Mouse (Mus musculus) naive thymus-derived CD4-positive, alpha-beta T cell, adult 2 months (primary cell): ENCODE results near the gene Mrto4.
A peak's percentile ranks its signal among the peaks of the same experiment; 100 is the strongest.

Experiments used
- DNase-seq: peaks from one replicate; pipeline ENCODE4 v3.0.0-alpha.2; 2011; ENCODE audit warnings: low read depth

The Mrto4 gene

GRCm38 (mm10) chr4:139340835-139341234, 11.5 kb downstream of the Mrto4 start:
- DNase-seq, result no peak

DNA sequence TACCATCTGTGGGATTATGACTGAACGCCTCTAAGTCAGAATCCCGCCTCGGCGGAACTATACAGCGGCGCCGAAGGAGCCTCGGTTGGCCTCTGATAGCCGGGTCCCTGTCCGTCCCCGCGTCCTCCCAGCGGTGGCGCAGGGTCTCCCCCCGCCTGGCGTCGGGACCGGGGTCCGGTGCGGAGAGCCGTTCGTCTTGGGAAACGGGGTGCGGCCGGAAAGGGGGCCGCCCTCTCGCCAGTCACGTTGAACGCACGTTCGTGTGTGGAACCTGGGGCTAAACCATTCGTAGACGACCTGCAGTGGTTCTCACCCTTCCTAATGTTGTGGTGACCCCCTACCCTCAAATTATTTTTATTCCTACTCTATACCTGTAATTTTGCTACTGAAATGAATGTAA, 14.2 kb downstream of the Mrto4 start:
- DNase-seq, result no peak

DNA sequence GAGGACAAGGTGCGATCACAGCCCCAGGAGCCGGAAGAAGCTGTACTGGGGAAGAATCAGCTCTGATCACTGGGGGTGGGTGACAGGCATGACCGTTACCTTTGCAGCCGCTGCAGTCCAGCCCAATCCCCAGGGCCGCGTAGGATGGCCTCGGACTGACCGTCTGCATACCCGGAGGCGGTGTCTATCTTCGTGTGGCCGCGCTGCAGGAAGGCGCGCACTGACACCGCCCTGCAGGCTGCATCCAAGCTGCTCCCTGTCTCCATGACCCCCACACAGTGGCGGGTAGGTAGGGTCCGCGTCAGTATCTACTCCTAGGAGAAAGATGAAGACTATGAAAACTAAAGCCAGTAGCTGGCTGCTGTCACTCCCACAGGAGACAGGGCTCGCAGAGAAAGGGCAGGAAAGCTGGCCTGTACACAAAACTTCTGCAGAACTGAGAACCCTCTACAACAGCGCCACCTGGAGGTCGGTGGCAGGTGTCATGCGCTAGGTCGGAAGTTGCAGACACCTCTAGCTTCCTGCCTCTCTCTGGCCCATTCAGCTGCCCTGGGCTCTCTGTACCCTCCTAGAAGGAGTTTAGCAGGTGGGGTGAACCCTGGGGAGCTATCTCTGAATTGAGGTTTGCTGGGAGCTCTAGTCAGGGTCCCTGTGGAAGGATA, 15.4 kb downstream of the Mrto4 start:
- DNase-seq, result peak; percentile 93

- no peak for DNase-seq
Measured at GRCm38 (mm10) chr4:139335507-139335906, 16.9 kb downstream of the Mrto4 start.

DNA sequence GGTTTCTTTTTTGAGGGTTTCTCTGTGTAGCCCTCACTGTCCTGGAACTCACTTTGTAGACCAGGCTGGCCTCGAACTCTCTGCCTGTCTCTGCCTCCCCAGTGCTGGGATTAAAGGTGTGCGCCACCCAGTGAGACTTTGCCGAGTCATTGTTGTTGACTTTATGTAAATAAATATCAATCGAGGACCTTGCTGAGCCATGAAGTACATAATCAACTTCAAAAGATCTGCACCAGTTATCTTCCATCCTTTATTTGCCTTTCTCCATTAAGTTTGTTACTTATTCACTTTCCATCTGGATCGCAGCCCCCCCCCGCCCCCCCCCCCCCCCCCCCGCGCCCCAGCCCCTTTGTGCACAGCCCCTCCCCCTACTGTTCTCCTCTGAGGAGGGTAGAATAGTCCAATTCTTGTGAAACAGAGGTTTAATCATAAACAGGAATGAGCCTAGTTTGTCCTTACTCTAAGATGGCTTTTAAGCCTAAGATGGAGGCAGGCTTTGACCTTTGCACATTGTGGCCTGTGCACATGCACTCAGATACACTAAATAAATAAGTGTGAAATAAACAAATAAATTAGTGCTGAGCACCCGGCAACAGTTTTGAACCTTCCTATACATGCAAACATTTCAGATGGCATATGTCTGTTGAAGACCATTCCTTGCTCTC, 17.6 kb downstream of the Mrto4 start:
- DNase-seq, result no peak

- DNase-seq, result peak; percentile 97
Measured at GRCm38 (mm10) chr4:139330605-139331004, 21.8 kb downstream of the Mrto4 start.

- peak; percentile 48 for DNase-seq
Measured at GRCm38 (mm10) chr4:139319740-139320139, 32.6 kb downstream of the Mrto4 start.

- DNase-seq, result no peak
Measured at GRCm38 (mm10) chr4:139318449-139318848, 33.9 kb downstream of the Mrto4 start.

DNA sequence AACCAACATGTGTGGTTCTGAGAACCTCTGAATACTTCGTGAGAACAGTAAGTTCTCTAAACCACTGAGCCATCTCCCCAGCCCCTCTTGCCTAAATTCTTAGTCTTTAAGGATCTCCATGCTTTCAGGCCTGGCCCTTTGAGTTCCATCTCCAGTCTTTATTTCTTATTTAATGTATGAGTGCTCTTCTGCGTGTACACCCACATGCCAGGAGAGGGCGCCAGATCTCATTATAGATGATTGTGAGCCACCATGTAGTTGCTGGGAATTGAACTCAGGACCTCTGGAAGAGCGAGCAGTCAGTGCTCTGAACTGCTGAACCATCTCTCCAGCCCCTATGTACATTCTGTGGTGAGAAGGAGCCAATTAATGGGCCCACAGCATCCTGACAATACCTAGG, 39.7 kb downstream of the Mrto4 start:
- peak; percentile 80 for DNase-seq

GRCm38 (mm10) chr4:139311707-139312106, 40.7 kb downstream of the Mrto4 start:
- DNase-seq, result no peak

DNA sequence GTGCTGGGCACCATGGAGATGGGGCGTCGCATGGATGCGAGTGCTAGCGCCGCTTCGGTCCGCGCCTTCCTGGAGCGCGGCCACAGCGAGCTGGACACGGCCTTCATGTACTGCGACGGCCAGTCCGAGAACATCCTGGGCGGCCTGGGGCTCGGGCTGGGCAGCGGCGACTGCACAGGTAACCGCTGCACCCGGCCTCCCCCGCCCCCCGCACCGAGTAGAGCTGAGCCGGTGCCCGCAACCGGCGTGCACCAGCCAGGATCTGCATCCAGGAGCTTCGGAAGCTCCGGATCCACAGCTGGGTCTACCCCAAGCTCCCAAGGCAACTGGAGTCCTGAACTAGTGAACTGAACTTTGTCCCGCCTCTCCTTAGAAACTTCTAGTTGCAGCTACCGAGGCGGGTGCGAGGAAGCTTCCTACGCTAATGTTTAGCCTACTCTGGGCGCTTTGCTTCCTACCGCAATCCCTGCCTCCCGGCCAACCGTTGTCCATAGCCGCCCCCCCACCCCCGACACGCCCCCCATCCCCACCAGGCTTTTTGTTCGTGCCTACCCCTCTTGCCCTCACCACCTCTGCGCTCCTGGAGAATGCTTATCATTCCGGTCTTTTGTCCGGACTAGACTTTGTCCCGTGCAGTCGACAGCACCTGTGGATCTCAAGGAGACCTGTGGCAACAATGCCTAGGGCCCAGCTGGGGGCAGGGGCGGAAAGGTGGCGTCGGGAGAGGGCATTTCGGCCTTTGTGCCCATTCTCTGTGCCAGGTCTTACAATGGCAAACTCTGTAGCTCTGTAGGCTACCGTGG, 41.3 kb downstream of the Mrto4 start:
- DNase-seq, result no peak

GRCm38 (mm10) chr4:139310171-139310898, 42.0 kb downstream of the Mrto4 start, which contains the start of the genes Pqlc2 and Akr7a5:
Gene Pqlc2 (minus strand): TSS chr4:139310708.
Gene Akr7a5 (plus strand): TSS chr4:139310744.
- DNase-seq, result peak; percentile 97

- DNase-seq, result peak; percentile 37
Measured at GRCm38 (mm10) chr4:139309651-139310050, 42.7 kb downstream of the Mrto4 start.

- DNase-seq, result no peak
Measured at GRCm38 (mm10) chr4:139307916-139308315, 44.5 kb downstream of the Mrto4 start.

GRCm38 (mm10) chr4:139305521-139305920, 46.9 kb downstream of the Mrto4 start:
- no peak for DNase-seq

GRCm38 (mm10) chr4:139302241-139302640, 50.1 kb downstream of the Mrto4 start:
- DNase-seq, result no peak

DNA sequence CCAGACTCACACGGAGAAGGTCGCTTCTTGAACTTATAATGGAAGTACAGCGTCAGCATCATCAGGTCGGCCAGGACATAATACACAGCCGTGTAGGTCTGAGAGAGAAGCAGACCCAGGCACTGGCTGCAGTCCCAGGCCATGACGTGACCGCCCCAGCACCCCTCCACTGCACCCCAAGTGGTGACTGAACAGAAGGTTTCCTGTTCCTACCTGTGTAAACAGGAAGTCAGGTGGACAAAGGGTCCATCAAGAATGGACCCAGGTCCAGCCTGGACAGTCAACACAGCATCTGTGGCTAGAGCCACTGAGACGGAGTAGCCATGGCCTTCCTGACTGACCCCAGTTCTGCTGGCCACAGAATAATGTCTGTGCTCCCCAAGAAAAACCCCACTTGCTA, 50.6 kb downstream of the Mrto4 start:
- DNase-seq, result no peak

- DNase-seq, result no peak
Measured at GRCm38 (mm10) chr4:139298671-139299366, 53.6 kb downstream of the Mrto4 start.

- DNase-seq, result no peak
Measured at GRCm38 (mm10) chr4:139297566-139297965, 54.8 kb downstream of the Mrto4 start.
